8 mouse cellular contexts compared by ENCODE assay signal in the genomic region with DNA sequence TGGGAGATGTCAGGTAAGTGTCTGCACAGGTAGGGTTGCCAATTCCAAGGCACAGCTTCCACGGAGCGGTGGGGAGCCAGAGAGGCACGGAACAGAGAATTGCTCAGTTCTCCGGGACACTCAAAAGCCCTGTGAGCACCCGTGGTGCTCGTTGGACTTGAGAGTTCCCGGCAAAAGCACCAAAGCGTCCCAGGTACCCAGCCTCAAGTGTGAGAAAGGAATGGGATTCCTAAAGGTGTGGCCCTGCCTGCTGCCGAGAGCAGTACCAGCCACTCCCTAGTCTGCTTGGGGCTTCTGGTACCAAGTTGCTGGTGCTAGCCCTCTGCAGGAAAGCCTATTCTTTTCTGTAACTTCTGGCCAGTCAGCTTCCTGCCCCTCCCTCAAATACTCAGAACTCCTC.
"Had no signal": no experiment of that assay in that cellular context is flagged by ENCODE, and none has a peak within 500 bp of the region (broad histone marks: within the 10 kb centered on the region; RNA-seq: fewer than 3 reads in every experiment).

No protein-coding gene starts in this region.

- H3K9me3 ChIP-seq: limb, embryonic 10.5 days; liver, embryonic 15.5 days; midbrain, embryonic 13.5 days had no signal

- ATAC-seq: midbrain, embryonic 13.5 days had no signal

- H3K36me3 ChIP-seq: limb, embryonic 10.5 days; liver, embryonic 15.5 days had no signal

- H3K4me2 ChIP-seq: liver, embryonic 11.5 days; liver, embryonic 15.5 days; midbrain, embryonic 13.5 days had no signal

- H3K4me1 ChIP-seq: liver, embryonic 15.5 days had no signal

- H3K27me3 ChIP-seq: liver, embryonic 15.5 days had no signal

- H3K4me3 ChIP-seq: left cerebral cortex, adult 2 months; limb, embryonic 10.5 days; liver, embryonic 15.5 days; midbrain, embryonic 13.5 days had no signal

- H3K27ac ChIP-seq: left cerebral cortex, adult 2 months; limb, embryonic 10.5 days; liver, embryonic 15.5 days; midbrain, embryonic 13.5 days had no signal

- H3K9ac ChIP-seq: liver, embryonic 15.5 days; midbrain, embryonic 13.5 days had no signal

- DNase-seq: right cerebral cortex, postnatal 25 days; thymus, adult 2 months; thymus, postnatal 25 days had no signal
